Mouse (Mus musculus) cerebellum, postnatal 36 days (tissue): ENCODE results near the gene Ccp110.

Experiments used
- DNase-seq, 2 experiments: peaks; one replicate each; pipeline ENCODE4 v3.0.0; 2021 to 2022; ENCODE audit warnings: mixed read lengths in 2 of 2

The Ccp110 gene

GRCm38 (mm10) chr7:118712228-118713173 lies at the start of gene Ccp110:
Gene Ccp110, plus strand, starts transcription at chr7:118712552.
- peak; percentile 90 to 91 for DNase-seq

GRCm38 (mm10) chr7:118667773-118668172 lies 44.6 kb upstream of the Ccp110 start:
- DNase-seq = no peak

GRCm38 (mm10) chr7:118670142-118670541 lies 42.2 kb upstream of the Ccp110 start:
- no peak for DNase-seq

GRCm38 (mm10) chr7:118676826-118677225 lies 35.5 kb upstream of the Ccp110 start:
- DNase-seq = no peak

- DNase-seq = peak; percentile 87 to 90
Observed at GRCm38 (mm10) chr7:118688199-118688598, 24.2 kb upstream of the Ccp110 start.

GRCm38 (mm10) chr7:118689088-118689487 lies 23.3 kb upstream of the Ccp110 start:
- peak; percentile 44 to 45 for DNase-seq

GRCm38 (mm10) chr7:118691287-118691686 lies 21.1 kb upstream of the Ccp110 start:
- no peak for DNase-seq

GRCm38 (mm10) chr7:118696146-118696545 lies 16.2 kb upstream of the Ccp110 start:
- no peak for DNase-seq

- no peak for DNase-seq
Observed at GRCm38 (mm10) chr7:118697168-118697567, 15.2 kb upstream of the Ccp110 start.

- no peak for DNase-seq
Observed at GRCm38 (mm10) chr7:118698882-118699281, 13.5 kb upstream of the Ccp110 start.

GRCm38 (mm10) chr7:118703144-118703561 lies 9.2 kb upstream of the Ccp110 start:
- DNase-seq = no peak

- DNase-seq = no peak
Observed at GRCm38 (mm10) chr7:118704001-118704850, 8.1 kb upstream of the Ccp110 start.

- DNase-seq = peak; percentile 90 to 93
Observed at GRCm38 (mm10) chr7:118705101-118705961, 7.0 kb upstream of the Ccp110 start, which contains the start of gene Gde1. Gene Gde1, minus strand, starts transcription at chr7:118705778.

GRCm38 (mm10) chr7:118706051-118706450 lies 6.3 kb upstream of the Ccp110 start:
- DNase-seq = no peak

- no peak for DNase-seq
Observed at GRCm38 (mm10) chr7:118706488-118706887, 5.9 kb upstream of the Ccp110 start.

GRCm38 (mm10) chr7:118707216-118707615 lies 5.1 kb upstream of the Ccp110 start:
- no peak for DNase-seq

GRCm38 (mm10) chr7:118708002-118708401 lies 4.3 kb upstream of the Ccp110 start:
- no peak for DNase-seq

GRCm38 (mm10) chr7:118710776-118711175 lies 1.6 kb upstream of the Ccp110 start:
- no peak for DNase-seq

- DNase-seq = no peak
Observed at GRCm38 (mm10) chr7:118714873-118715272, 2.5 kb downstream of the Ccp110 start.

- no peak for DNase-seq
Observed at GRCm38 (mm10) chr7:118718066-118718465, 5.7 kb downstream of the Ccp110 start.

GRCm38 (mm10) chr7:118723927-118724326 lies 11.6 kb downstream of the Ccp110 start:
- no peak for DNase-seq

GRCm38 (mm10) chr7:118725459-118725858 lies 13.1 kb downstream of the Ccp110 start:
- DNase-seq = no peak
